Mouse (Mus musculus): ENCODE data around the gene Pcnt.

Gene Pcnt

GRCm38 (mm10) chr10:76408520-76408919 is 34.1 kb downstream of the Pcnt start:
- DNase-seq (ENCODE audit: low spot score): no peak

- no peak for DNase-seq (ENCODE audit: low spot score)
Observed at GRCm38 (mm10) chr10:76392596-76392995, 50.0 kb downstream of the Pcnt start.

GRCm38 (mm10) chr10:76391786-76392185 is 50.8 kb downstream of the Pcnt start:
- peak; percentile 18 for DNase-seq (ENCODE audit: low spot score)

DNA sequence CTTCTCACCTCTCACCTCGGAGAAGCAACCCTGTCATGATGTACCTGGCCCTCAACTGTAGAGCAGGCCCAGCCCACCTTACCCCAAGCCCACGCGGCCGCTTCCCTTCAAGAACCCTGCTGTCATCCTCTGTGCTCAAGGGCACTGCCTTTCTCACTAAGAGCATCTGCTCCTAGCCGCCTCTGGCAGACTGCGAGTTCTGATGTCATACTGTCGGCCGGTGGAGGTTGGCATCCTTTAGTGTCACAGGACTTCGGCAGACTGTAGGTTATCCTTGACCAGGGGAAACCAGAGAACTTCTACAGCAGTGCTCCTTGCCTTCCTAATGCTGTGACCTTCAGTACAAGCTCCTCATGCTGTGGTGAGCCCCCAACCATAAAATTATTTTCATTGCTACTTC is 51.4 kb downstream of the Pcnt start:
- DNase-seq (ENCODE audit: low spot score): no peak

DNA sequence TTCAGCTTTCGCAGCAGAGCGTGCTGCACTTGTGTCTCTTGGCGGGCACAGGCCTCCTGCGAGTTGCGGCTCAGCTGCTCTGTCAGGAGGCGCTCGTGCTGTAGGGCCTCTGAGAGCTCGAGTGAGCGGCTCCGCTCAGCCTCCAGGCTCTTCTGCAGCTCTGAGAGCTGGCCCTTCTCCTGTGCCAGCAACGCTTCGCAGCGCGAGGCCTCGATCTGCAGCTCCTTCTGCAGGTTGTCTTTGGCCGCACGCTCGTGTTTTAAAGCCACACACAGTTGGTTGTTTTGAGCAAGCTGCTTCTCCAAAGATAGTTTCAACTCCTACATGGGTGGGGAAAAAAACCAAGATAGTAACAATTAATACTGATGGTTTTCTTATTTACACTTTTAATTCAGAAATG is 67.6 kb downstream of the Pcnt start:
- DNase-seq (ENCODE audit: low spot score): no peak

DNA sequence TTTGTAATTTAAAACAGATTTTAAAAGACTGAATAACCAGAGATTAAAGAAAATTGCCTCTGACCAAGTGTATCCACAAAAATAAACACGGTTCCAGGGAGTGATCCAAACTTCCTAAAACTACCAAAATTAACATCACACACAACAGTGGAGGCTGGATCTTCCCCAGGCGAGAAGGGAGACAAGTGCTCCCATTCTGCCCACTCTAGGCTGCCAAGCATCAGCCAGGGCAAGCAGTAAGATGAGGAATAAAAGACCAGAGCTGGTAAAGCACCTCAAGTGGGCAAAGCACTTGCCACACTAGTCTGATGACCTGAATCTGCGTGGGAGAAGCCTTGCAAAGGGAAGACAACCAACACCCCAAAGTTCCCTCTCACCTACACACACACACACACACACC is 70.8 kb downstream of the Pcnt start:
- no peak for DNase-seq (ENCODE audit: low spot score)

DNA sequence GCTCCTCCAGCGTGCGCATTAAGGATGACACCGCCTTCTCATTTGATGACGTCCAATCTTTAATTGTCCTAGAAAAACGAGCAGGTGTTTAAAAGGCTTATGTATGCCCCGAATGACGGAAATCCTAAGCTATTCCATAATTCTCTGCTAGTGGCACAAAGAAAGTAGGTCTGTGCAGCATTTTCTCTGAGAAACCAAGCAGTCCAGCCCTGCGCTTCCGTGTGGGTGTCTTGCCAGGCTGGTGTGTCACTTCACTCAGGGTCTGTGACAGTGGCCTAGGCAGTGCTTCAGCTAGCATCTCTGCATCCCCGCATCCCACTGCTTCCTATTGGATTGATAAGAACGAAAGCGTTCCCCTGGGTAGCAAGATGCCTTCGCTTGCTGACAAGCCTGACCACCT is 73.8 kb downstream of the Pcnt start:
- DNase-seq (ENCODE audit: low spot score): no peak

- peak; percentile 12 for DNase-seq (ENCODE audit: low spot score)
Observed at GRCm38 (mm10) chr10:76363233-76363632, 79.4 kb downstream of the Pcnt start.

GRCm38 (mm10) chr10:76358468-76358867 is 84.1 kb downstream of the Pcnt start:
- peak; percentile 59 for DNase-seq (ENCODE audit: low spot score)

DNA sequence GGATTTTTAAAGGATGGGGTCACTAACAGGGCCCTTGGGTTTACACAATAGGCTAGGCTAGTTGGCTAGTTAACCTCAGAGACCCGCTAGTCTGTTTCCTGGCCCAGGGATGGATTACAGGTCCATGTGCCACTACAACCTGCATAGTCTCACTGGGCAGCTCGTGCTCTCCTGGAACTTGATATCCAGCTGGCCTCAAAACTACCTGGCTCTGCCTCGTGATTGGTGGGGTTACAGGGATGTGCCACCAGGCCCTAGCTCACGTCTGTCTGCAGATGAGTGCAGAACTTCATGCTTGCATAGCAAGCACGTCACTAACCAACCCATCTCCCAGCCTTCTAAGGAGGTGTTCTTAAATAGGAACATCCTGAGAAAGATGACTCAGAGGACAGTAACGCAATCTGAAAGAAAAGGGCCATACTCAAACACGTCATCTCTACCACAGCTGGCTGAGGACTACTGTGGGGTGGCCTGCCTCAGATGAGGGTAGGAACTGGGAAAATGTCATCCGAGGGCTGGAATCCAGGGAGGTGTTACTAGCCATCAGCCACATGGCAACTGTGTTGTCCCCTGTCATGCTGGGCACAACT is 85.2 kb downstream of the Pcnt start:
- DNase-seq (ENCODE audit: low spot score): no peak

DNA sequence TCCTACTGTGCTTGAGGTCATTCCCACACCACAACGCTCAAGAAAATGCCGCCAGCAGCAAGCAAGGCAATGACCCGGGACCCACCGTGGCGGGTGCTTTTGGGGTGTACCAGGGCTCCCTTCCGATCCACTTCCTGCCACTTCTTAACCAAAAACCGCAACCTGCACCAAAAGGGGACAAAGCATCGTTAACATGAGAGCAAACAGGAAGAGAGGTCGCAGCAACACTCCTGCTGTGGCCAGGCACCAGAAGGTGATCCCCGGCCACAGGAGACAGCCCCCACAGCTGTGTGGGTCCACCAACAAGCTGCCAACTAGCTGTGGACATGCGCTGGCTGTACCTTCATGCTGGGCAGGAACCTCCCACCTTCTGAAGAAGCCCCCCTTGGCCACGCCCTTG is 87.6 kb downstream of the Pcnt start:
- no peak for DNase-seq (ENCODE audit: low spot score)

DNA sequence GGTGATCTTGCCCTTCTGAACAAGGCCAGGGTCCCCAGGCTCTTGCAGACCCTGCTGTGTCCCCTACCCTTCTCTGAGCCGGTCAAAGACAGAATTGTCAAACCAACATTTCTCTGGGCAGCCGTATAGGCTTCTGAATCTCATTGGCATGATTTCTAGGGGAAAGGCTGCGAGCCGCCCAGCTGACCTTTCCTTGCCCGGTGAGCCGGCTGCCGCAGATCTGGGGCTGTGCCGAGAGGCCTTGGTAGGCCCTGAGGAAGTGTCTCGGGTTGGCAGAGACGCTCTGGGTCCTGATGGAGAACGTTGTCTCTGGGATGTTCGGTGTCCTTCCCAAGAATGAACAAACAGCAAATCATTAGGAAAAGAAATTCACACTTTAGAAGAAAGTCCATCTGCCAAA is 88.6 kb downstream of the Pcnt start:
- no peak for DNase-seq (ENCODE audit: low spot score)

GRCm38 (mm10) chr10:76351953-76352352 is 90.6 kb downstream of the Pcnt start:
- no peak for DNase-seq (ENCODE audit: low spot score)

DNA sequence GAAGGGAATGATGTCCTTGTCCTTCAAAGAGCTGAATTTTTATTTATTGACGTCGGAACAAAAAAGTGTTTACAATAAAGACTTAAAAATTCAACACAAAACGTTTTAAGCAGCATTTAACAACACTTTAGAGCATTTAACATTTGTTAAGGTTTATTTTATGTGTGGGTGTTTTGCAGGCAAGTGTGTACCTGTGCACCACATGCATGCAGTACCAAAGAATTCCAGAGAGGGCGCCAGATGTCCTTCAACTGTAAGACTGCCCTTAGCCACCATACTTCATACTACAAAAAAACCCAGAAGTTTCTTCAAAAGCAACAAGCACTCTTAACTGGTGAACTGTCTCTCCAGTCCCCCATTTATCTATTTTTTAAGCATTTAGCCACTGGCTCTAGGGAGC is 96.0 kb downstream of the Pcnt start:
- DNase-seq (ENCODE audit: low spot score): peak; percentile 66

GRCm38 (mm10) chr10:76346043-76346491 is 96.5 kb downstream of the Pcnt start:
- peak; percentile 52 for DNase-seq (ENCODE audit: low spot score)

DNA sequence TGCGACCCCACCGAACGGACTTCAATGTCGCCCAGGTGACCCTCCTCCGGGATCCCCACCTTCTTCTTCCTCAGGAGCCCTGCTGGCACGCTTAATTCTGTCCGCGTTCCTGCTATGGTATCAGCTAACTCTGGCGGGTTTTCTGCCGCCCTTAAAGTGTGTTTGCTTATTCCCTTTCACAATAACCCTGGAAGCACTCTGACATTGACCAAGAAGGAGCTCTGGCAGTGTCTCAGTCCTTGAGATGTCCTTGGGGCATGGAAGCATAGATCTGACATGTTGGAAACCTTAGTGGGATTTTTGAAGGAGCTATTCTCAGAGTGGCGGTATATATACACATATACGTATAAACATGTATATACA is 97.1 kb downstream of the Pcnt start:
- no peak for DNase-seq (ENCODE audit: low spot score)

- DNase-seq (ENCODE audit: low spot score): peak; percentile 91
Observed at GRCm38 (mm10) chr10:76344711-76345539, 97.7 kb downstream of the Pcnt start, which contains the start of gene Dip2a. Dip2a (minus strand) TSS chr10:76345291.

- no peak for DNase-seq (ENCODE audit: low spot score)
Observed at GRCm38 (mm10) chr10:76334350-76334749, 108.2 kb downstream of the Pcnt start.

DNA sequence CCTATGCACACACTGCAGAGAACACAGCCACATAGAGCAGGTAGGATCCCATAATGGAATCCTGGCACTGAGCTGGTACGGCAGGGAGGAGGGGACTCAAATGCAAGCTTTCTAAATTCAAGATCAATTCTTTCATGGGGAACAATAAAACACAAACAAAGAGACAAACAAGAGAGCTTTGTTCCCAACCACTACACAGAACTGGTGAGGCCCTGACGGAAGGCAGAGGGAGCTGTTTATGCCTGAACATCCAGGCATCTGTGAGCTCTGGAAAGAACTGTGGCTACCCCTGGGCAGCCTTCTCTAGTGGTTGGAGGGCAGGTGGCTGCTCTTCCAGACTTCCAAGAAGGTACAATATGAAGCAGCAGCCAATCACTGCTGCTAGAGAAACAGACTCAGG is 110.5 kb downstream of the Pcnt start:
- no peak for DNase-seq (ENCODE audit: low spot score)

DNA sequence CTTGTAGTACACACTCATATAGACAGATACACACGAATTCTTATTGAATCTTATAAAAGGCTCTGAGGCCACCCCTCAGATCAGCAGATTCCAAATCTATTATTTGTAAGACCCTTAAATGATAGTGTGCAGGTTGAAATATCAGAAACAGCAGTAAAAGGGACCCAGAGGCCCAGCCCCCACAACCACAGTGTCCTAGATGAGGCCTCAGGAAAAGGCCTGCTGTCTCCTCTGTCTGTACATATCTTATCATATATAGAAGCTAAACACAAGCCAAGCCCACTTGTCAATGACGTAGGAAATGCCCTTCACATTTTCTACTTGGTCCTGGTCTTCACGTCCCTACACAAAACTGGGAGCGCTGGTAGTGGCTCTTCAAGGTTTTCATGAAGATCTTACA is 113.5 kb downstream of the Pcnt start:
- no peak for DNase-seq (ENCODE audit: low spot score)

DNA sequence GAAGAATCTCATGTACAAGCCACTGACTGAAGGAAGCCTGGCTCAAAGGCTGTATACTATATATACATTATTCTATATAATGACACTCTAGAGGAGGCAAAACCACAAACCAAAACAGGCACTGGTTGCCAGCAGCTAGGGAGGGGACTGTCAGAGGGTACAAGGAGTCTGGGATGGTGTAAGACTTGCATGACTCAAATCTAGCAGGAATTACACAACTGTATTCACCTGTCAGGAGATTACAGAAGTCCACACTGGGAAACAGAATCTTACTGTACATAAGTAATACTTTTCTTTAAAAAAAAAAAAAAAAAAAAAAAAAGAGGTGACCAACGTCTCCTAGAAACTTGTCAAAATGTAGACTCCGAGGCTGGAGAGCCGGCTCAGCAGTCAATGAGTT is 114.0 kb downstream of the Pcnt start:
- DNase-seq (ENCODE audit: low spot score): no peak

DNA sequence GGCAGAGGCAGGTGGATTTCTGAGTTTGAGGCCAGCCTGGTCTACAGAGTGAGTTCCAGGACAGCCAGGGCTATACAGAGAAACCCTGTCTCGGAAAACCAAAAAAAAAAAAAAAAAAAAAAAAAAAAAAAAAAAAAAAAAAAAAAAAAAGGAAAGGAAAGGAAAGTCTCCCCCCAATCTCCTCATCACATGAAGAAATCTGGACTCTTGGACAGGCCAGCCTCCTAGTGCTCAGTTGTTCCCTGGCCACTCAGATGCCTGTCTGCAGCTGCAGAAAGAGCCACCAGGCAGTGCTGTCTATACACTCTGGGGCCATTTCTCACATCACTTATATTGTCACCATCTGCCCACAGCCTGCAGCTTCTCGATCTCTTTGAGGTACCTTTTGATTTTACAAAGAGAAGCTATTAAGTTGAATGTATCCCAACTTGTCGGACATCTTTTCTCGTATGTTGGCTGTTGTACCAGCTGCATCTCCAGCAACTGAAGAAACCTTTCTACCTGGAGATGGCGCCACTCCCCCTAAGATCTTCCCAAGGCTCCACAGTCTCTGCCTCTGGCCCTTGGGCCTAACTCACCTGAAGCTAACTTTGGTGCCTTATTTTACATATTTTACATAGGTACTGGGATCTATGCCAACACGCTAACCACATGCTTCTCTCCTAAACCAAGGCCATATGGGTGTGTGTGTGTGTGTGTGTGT is 116.1 kb downstream of the Pcnt start:
- peak; percentile 36 for DNase-seq (ENCODE audit: low spot score)

GRCm38 (mm10) chr10:76317623-76318022 is 125.0 kb downstream of the Pcnt start:
- peak; percentile 12 for DNase-seq (ENCODE audit: low spot score)
